Mouse (Mus musculus): ENCODE measurements around the gene Tsc22d4. TPM values are rescaled to one million over a fixed set of nuclear protein-coding genes. Genes with fewer than 3 reads are reported as not detected.

Tsc22d4 gene
- polyA plus RNA-seq, 2 experiments: 23.0 to 49.7 TPM

GRCm38 (mm10) chr5:137800917-137801316 is 55.4 kb downstream of the Tsc22d4 start:
- no peak overlapping the region for H3K4me2 ChIP-seq (ENCODE audit: low read depth)
- no peak for ATAC-seq (ENCODE audit: insufficient read depth)
- H3K36me3 ChIP-seq (replicated peaks; ENCODE audit: control insufficient read depth, insufficient read depth, low read depth): no peaks in the 10 kb centered on the region
- no peaks in the 10 kb centered on the region for H3K9me3 ChIP-seq (ENCODE audit: control insufficient read depth, low read length)
- no peaks in the 10 kb centered on the region for H3K27me3 ChIP-seq (ENCODE audit: control insufficient read depth, insufficient read depth, low read length)
- TF ChIP-seq EP300 (IDR thresholded peaks at IDR 0.05; ENCODE audit: low read depth) (no peak), CTCF (IDR thresholded peaks at IDR 0.05; ENCODE audit: low read depth) (no peak)
- H3K4me3 ChIP-seq (ENCODE audit: insufficient read depth in 1 of 2, low read depth in 2 of 2, low read length in 2 of 2): no peak overlapping the region
- H3K4me1 ChIP-seq (replicated peaks; ENCODE audit: control insufficient read depth in 2 of 2, insufficient read depth in 2 of 2, low read length in 1 of 2): no peaks in the 10 kb centered on the region
- DNase-seq (ENCODE audit: low read depth in 3 of 3, low spot score in 3 of 3): no peak
- WGBS (ENCODE audit: insufficient replicate concordance): 37% methylated on average over 3 of the region's 3 CpGs
- H3K27ac ChIP-seq: no peak overlapping the region
- H3K9ac ChIP-seq (replicated peaks): no peak overlapping the region

- Histone ChIP-seq H3K27me3 (ENCODE audit: control insufficient read depth, insufficient read depth, low read length) (no peaks in the 10 kb centered on the region), H3K4me3 (ENCODE audit: insufficient read depth in 1 of 2, low read depth in 2 of 2, low read length in 2 of 2) (no peak overlapping the region), H3K9ac (replicated peaks) (no peak overlapping the region), H3K4me1 (replicated peaks; ENCODE audit: control insufficient read depth in 2 of 2, insufficient read depth in 2 of 2, low read length in 1 of 2) (no peaks in the 10 kb centered on the region), H3K9me3 (ENCODE audit: control insufficient read depth, low read length) (no peaks in the 10 kb centered on the region), H3K27ac (no peak overlapping the region), H3K4me2 (ENCODE audit: low read depth) (no peak overlapping the region), H3K36me3 (replicated peaks; ENCODE audit: control insufficient read depth, insufficient read depth, low read depth) (no peaks in the 10 kb centered on the region)
- TF ChIP-seq CTCF (IDR thresholded peaks at IDR 0.05; ENCODE audit: low read depth): no peak
- TF ChIP-seq EP300 (IDR thresholded peaks at IDR 0.05; ENCODE audit: low read depth): no peak
- no peak for DNase-seq (ENCODE audit: low read depth in 3 of 3, low spot score in 3 of 3)
- no peak for ATAC-seq (ENCODE audit: insufficient read depth)
- 58% methylated on average over 1 of the region's 1 CpGs for WGBS (ENCODE audit: insufficient replicate concordance)
Observed at GRCm38 (mm10) chr5:137806158-137806557, 60.6 kb downstream of the Tsc22d4 start.

- ATAC-seq (ENCODE audit: insufficient read depth) (no peak), DNase-seq (ENCODE audit: low read depth in 3 of 3, low spot score in 3 of 3) (no peak)
- no peaks in the 10 kb centered on the region for H3K27me3 ChIP-seq (ENCODE audit: control insufficient read depth, insufficient read depth, low read length)
- no peak overlapping the region for H3K9ac ChIP-seq (replicated peaks)
- no peak overlapping the region for H3K4me3 ChIP-seq (ENCODE audit: insufficient read depth in 1 of 2, low read depth in 2 of 2, low read length in 2 of 2)
- H3K9me3 ChIP-seq (ENCODE audit: control insufficient read depth, low read length): no peaks in the 10 kb centered on the region
- no peak overlapping the region for H3K27ac ChIP-seq
- no peak overlapping the region for H3K4me2 ChIP-seq (ENCODE audit: low read depth)
- no peak for TF ChIP-seq EP300 (IDR thresholded peaks at IDR 0.05; ENCODE audit: low read depth)
- no peak for TF ChIP-seq CTCF (IDR thresholded peaks at IDR 0.05; ENCODE audit: low read depth)
- H3K36me3 ChIP-seq (replicated peaks; ENCODE audit: control insufficient read depth, insufficient read depth, low read depth): no peaks in the 10 kb centered on the region
- no peaks in the 10 kb centered on the region for H3K4me1 ChIP-seq (replicated peaks; ENCODE audit: control insufficient read depth in 2 of 2, insufficient read depth in 2 of 2, low read length in 1 of 2)
- WGBS (ENCODE audit: insufficient replicate concordance): 71% methylated on average over 5 of the region's 5 CpGs
Observed at GRCm38 (mm10) chr5:137808316-137808715, 62.8 kb downstream of the Tsc22d4 start.

GRCm38 (mm10) chr5:137817466-137818222 is 72.1 kb downstream of the Tsc22d4 start:
- 33% methylated on average over 4 of the region's 4 CpGs for WGBS (ENCODE audit: insufficient replicate concordance)
- no peak for DNase-seq (ENCODE audit: low read depth in 3 of 3, low spot score in 3 of 3)
- ATAC-seq (ENCODE audit: insufficient read depth): no peak

More at GRCm38 (mm10) chr5:137817466-137818222, 72.1 kb downstream of the Tsc22d4 start:
- no peaks in the 10 kb centered on the region for H3K4me1 ChIP-seq (replicated peaks; ENCODE audit: control insufficient read depth in 2 of 2, insufficient read depth in 2 of 2, low read length in 1 of 2)
- H3K27ac ChIP-seq: no peak overlapping the region
- no peak overlapping the region for H3K9ac ChIP-seq (replicated peaks)
- H3K27me3 ChIP-seq (ENCODE audit: control insufficient read depth, insufficient read depth, low read length): no peaks in the 10 kb centered on the region
- H3K36me3 ChIP-seq (replicated peaks; ENCODE audit: control insufficient read depth, insufficient read depth, low read depth): no peaks in the 10 kb centered on the region
- no peak overlapping the region for H3K4me2 ChIP-seq (ENCODE audit: low read depth)
- H3K4me3 ChIP-seq (ENCODE audit: insufficient read depth in 1 of 2, low read depth in 2 of 2, low read length in 2 of 2): no peak overlapping the region
- H3K9me3 ChIP-seq (ENCODE audit: control insufficient read depth, low read length): no peaks in the 10 kb centered on the region
- no peak for TF ChIP-seq CTCF (IDR thresholded peaks at IDR 0.05; ENCODE audit: low read depth)
- TF ChIP-seq EP300 (IDR thresholded peaks at IDR 0.05; ENCODE audit: low read depth): no peak

Other genes with a start within 250 kb of the Tsc22d4 start
- 25.3 and 29.2 TPM in 2 replicates for gene Pop7, start 243.2 kb upstream of the Tsc22d4 start, polyA plus RNA-seq (2012; rRNA removed)
- gene Pop7, start 243.2 kb upstream of the Tsc22d4 start, polyA plus RNA-seq (2014; fragmentation: Nextera tagmentation; extraction: Ambion mirVana): 34.6 and 36.5 TPM in 2 replicates
- gene Gigyf1, start 227.2 kb upstream of the Tsc22d4 start, polyA plus RNA-seq (2012; rRNA removed): 4.6 and 5.7 TPM in 2 replicates
- gene Gigyf1, start 227.2 kb upstream of the Tsc22d4 start, polyA plus RNA-seq (2014; fragmentation: Nextera tagmentation; extraction: Ambion mirVana): 2.1 and 2.8 TPM in 2 replicates
- gene Epo, start 212.5 kb upstream of the Tsc22d4 start, polyA plus RNA-seq (2012; rRNA removed): 0.40 and 0.47 TPM in 2 replicates
- gene Epo, start 212.5 kb upstream of the Tsc22d4 start, polyA plus RNA-seq (2014; fragmentation: Nextera tagmentation; extraction: Ambion mirVana): 0.62 and 0.85 TPM in 2 replicates
- 211 and 215 TPM in 2 replicates for gene Gnb2, start 212.2 kb upstream of the Tsc22d4 start, polyA plus RNA-seq (2012; rRNA removed)
- gene Gnb2, start 212.2 kb upstream of the Tsc22d4 start, polyA plus RNA-seq (2014; fragmentation: Nextera tagmentation; extraction: Ambion mirVana): 151 and 157 TPM in 2 replicates
- gene Actl6b, start 192.2 kb upstream of the Tsc22d4 start, polyA plus RNA-seq (2012; rRNA removed): 0.15 TPM in 1 of 2 replicates, not detected in the other
- not detected in 2 replicates for gene Actl6b, start 192.2 kb upstream of the Tsc22d4 start, polyA plus RNA-seq (2014; fragmentation: Nextera tagmentation; extraction: Ambion mirVana)
- gene Tfr2, start 175.9 kb upstream of the Tsc22d4 start, polyA plus RNA-seq (2012; rRNA removed): 45.7 and 49.5 TPM in 2 replicates
- gene Tfr2, start 175.9 kb upstream of the Tsc22d4 start, polyA plus RNA-seq (2014; fragmentation: Nextera tagmentation; extraction: Ambion mirVana): 37.6 and 41.1 TPM in 2 replicates
- gene Mospd3, start 144.7 kb upstream of the Tsc22d4 start, polyA plus RNA-seq (2012; rRNA removed): 34.9 and 45.5 TPM in 2 replicates
- gene Mospd3, start 144.7 kb upstream of the Tsc22d4 start, polyA plus RNA-seq (2014; fragmentation: Nextera tagmentation; extraction: Ambion mirVana): 33.8 and 38.4 TPM in 2 replicates
- gene Pcolce, start 131.9 kb upstream of the Tsc22d4 start, polyA plus RNA-seq (2012; rRNA removed): 11.7 and 12.2 TPM in 2 replicates
- gene Pcolce, start 131.9 kb upstream of the Tsc22d4 start, polyA plus RNA-seq (2014; fragmentation: Nextera tagmentation; extraction: Ambion mirVana): 11.6 and 12.8 TPM in 2 replicates
- gene Fbxo24, start 116.7 kb upstream of the Tsc22d4 start, polyA plus RNA-seq (2012; rRNA removed): 0.02 and 0.04 TPM in 2 replicates
- 0.05 TPM in 1 of 2 replicates, not detected in the other for gene Fbxo24, start 116.7 kb upstream of the Tsc22d4 start, polyA plus RNA-seq (2014; fragmentation: Nextera tagmentation; extraction: Ambion mirVana)
- 13.9 and 16.1 TPM in 2 replicates for gene Lrch4, start 116.6 kb upstream of the Tsc22d4 start, polyA plus RNA-seq (2012; rRNA removed)
- gene Lrch4, start 116.6 kb upstream of the Tsc22d4 start, polyA plus RNA-seq (2014; fragmentation: Nextera tagmentation; extraction: Ambion mirVana): 21.7 and 23.6 TPM in 2 replicates
- 5.5 and 6.0 TPM in 2 replicates for gene Gm20605, start 116.6 kb upstream of the Tsc22d4 start, polyA plus RNA-seq (2012; rRNA removed)
- 3.2 and 3.9 TPM in 2 replicates for gene Gm20605, start 116.6 kb upstream of the Tsc22d4 start, polyA plus RNA-seq (2014; fragmentation: Nextera tagmentation; extraction: Ambion mirVana)
- 12.7 and 13.7 TPM in 2 replicates for gene Sap25, start 104.4 kb upstream of the Tsc22d4 start, polyA plus RNA-seq (2012; rRNA removed)
- gene Sap25, start 104.4 kb upstream of the Tsc22d4 start, polyA plus RNA-seq (2014; fragmentation: Nextera tagmentation; extraction: Ambion mirVana): 2.3 and 2.9 TPM in 2 replicates
- 0.02 TPM in 2 replicates for gene Irs3, start 100.0 kb upstream of the Tsc22d4 start, polyA plus RNA-seq (2012; rRNA removed)
- gene Irs3, start 100.0 kb upstream of the Tsc22d4 start, polyA plus RNA-seq (2014; fragmentation: Nextera tagmentation; extraction: Ambion mirVana): not detected in 2 replicates
- 22.4 and 24.6 TPM in 2 replicates for gene Agfg2, start 61.0 kb upstream of the Tsc22d4 start, polyA plus RNA-seq (2012; rRNA removed)
- gene Agfg2, start 61.0 kb upstream of the Tsc22d4 start, polyA plus RNA-seq (2014; fragmentation: Nextera tagmentation; extraction: Ambion mirVana): 20.5 and 24.7 TPM in 2 replicates
- gene Nyap1, start 4.1 kb upstream of the Tsc22d4 start, polyA plus RNA-seq (2012; rRNA removed): 0.96 and 1.2 TPM in 2 replicates
- 0.03 and 0.05 TPM in 2 replicates for gene Nyap1, start 4.1 kb upstream of the Tsc22d4 start, polyA plus RNA-seq (2014; fragmentation: Nextera tagmentation; extraction: Ambion mirVana)
- 22.8 and 23.1 TPM in 2 replicates for gene Ppp1r35, start 33.1 kb downstream of the Tsc22d4 start, polyA plus RNA-seq (2012; rRNA removed)
- 25.5 and 27.0 TPM in 2 replicates for gene Ppp1r35, start 33.1 kb downstream of the Tsc22d4 start, polyA plus RNA-seq (2014; fragmentation: Nextera tagmentation; extraction: Ambion mirVana)
- 12.2 and 13.3 TPM in 2 replicates for gene Mepce, start 41.9 kb downstream of the Tsc22d4 start, polyA plus RNA-seq (2012; rRNA removed)
- gene Mepce, start 41.9 kb downstream of the Tsc22d4 start, polyA plus RNA-seq (2014; fragmentation: Nextera tagmentation; extraction: Ambion mirVana): 5.1 and 6.4 TPM in 2 replicates
- 2.2 and 3.1 TPM in 2 replicates for gene Zcwpw1, start 42.1 kb downstream of the Tsc22d4 start, polyA plus RNA-seq (2012; rRNA removed)
- gene Zcwpw1, start 42.1 kb downstream of the Tsc22d4 start, polyA plus RNA-seq (2014; fragmentation: Nextera tagmentation; extraction: Ambion mirVana): 2.1 and 2.4 TPM in 2 replicates
- 1.5 and 1.7 TPM in 2 replicates for gene Pilra, start 90.6 kb downstream of the Tsc22d4 start, polyA plus RNA-seq (2012; rRNA removed)
- gene Pilra, start 90.6 kb downstream of the Tsc22d4 start, polyA plus RNA-seq (2014; fragmentation: Nextera tagmentation; extraction: Ambion mirVana): 2.0 and 2.2 TPM in 2 replicates
- gene Pilrb1, start 112.4 kb downstream of the Tsc22d4 start, polyA plus RNA-seq (2012; rRNA removed): 2.2 and 3.0 TPM in 2 replicates
- 3.1 and 3.8 TPM in 2 replicates for gene Pilrb1, start 112.4 kb downstream of the Tsc22d4 start, polyA plus RNA-seq (2014; fragmentation: Nextera tagmentation; extraction: Ambion mirVana)
- 1.3 and 2.0 TPM in 2 replicates for gene Pilrb2, start 126.1 kb downstream of the Tsc22d4 start, polyA plus RNA-seq (2012; rRNA removed)
- 2.7 and 3.5 TPM in 2 replicates for gene Pilrb2, start 126.1 kb downstream of the Tsc22d4 start, polyA plus RNA-seq (2014; fragmentation: Nextera tagmentation; extraction: Ambion mirVana)
- 0.83 and 0.87 TPM in 2 replicates for gene Cyp3a13, start 175.9 kb downstream of the Tsc22d4 start, polyA plus RNA-seq (2012; rRNA removed)
- gene Cyp3a13, start 175.9 kb downstream of the Tsc22d4 start, polyA plus RNA-seq (2014; fragmentation: Nextera tagmentation; extraction: Ambion mirVana): 3.2 and 3.4 TPM in 2 replicates
- 0.01 TPM in 1 of 2 replicates, not detected in the other for gene Gjc3, start 217.4 kb downstream of the Tsc22d4 start, polyA plus RNA-seq (2012; rRNA removed)
- not detected in 2 replicates for gene Gjc3, start 217.4 kb downstream of the Tsc22d4 start, polyA plus RNA-seq (2014; fragmentation: Nextera tagmentation; extraction: Ambion mirVana)
- 2.7 TPM in 2 replicates for gene Azgp1, start 235.8 kb downstream of the Tsc22d4 start, polyA plus RNA-seq (2012; rRNA removed)
- 3.3 and 4.7 TPM in 2 replicates for gene Azgp1, start 235.8 kb downstream of the Tsc22d4 start, polyA plus RNA-seq (2014; fragmentation: Nextera tagmentation; extraction: Ambion mirVana)